Mouse (Mus musculus) midbrain, embryonic 13.5 days (tissue): ENCODE measurements around the gene Stxbp5l. TPM values are rescaled to one million over a fixed set of nuclear protein-coding genes. Genes with fewer than 3 reads are reported as not detected.

Experiments used
- ATAC-seq: fragments of 200-750 bp; cut with Nextera tagmentation; 2 replicates; pipeline ENCODE4 v1.8.0; 2017; ENCODE audit warnings: mild to moderate bottlenecking, moderate TSS enrichment, moderate library complexity
- H3K27ac ChIP-seq: fragments of 300-500 bp; sonication (generic); 2 replicates; pipeline ENCODE4 v1.5.1; 2015; ENCODE audit warnings: inconsistent platforms, mild to moderate bottlenecking, moderate library complexity
- H3K27me3 ChIP-seq: fragments of 300-500 bp; sonication (generic); 2 replicates; pipeline ENCODE4 v1.6.1; 2015; ENCODE audit warnings: mild to moderate bottlenecking, inconsistent platforms
- H3K36me3 ChIP-seq: fragments of 300-500 bp; sonication (generic); 2 replicates; pipeline ENCODE4 v1.6.1; 2015; ENCODE audit warnings: mild to moderate bottlenecking, inconsistent platforms
- H3K4me1 ChIP-seq: fragments of 300-500 bp; sonication (generic); replicated peaks from 2 replicates; pipeline ENCODE4 v1.6.1; 2015; ENCODE audit warnings: inconsistent platforms
- H3K4me2 ChIP-seq: fragments of 300-500 bp; sonication (generic); replicated peaks from 2 replicates; pipeline ENCODE4 v1.6.1; 2015; ENCODE audit warnings: moderate library complexity, mild to moderate bottlenecking, inconsistent platforms
- H3K4me3 ChIP-seq: fragments of 300-500 bp; sonication (generic); replicated peaks from 2 replicates; pipeline ENCODE4 v1.5.1; 2015; ENCODE audit warnings: mild to moderate bottlenecking, inconsistent platforms
- H3K9ac ChIP-seq: fragments of 300-500 bp; sonication (generic); replicated peaks from 2 replicates; pipeline ENCODE4 v1.6.1; 2015; ENCODE audit warnings: mild to moderate bottlenecking, inconsistent platforms
- H3K9me3 ChIP-seq: fragments of 300-500 bp; sonication (generic); 2 replicates; pipeline ENCODE4 v1.6.1; 2016; ENCODE audit warnings: mild to moderate bottlenecking, inconsistent platforms
- WGBS: fragments of 180-500 bp; shearing (Covaris S2); methylation state at CpG from one replicate; pipeline ENCODE4 v1.1.7; 2015; 5-methylcytosine and 5-hydroxymethylcytosine counted together
- polyA plus RNA-seq: library from polyadenylated mRNA; unstranded; fragments of >200 nt; fragmentation: Nextera tagmentation; extraction: Ambion mirVana; gene quantifications from 2 replicates; pipeline ENCODE4 v1.2.1, GENCODE M21; 2015

Gene Stxbp5l
- 10.4 and 11.3 TPM in 2 replicates for polyA plus RNA-seq

DNA sequence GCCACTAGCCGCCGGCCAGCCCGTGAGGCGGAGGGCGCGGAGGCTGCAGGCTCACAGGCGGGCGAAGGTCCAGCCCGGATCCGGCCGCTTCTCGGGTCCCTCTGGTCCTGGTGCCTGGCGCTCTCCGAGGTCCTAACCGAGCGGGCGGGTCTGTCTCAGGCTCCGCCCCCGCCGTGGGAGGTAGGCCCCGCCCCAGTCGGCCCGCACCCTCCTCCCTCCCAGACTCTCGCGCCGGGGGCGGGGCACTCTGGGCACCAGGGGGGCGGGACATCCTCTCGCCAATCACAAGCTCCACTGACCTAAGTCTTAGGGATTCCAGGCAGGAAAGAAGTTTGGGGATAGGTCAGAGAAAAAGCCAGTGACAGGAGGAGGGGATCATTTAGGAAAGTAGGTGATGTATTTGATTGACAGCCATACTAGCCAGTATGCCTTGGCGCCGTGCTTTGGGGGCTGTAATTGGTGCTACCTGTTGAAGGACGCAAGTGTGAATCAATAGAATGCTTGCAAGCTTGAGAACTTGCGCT, at the start of gene Stxbp5l:
Gene Stxbp5l (minus strand): TSS at position 142 of the 524 bp plus-strand sequence.
- H3K36me3 ChIP-seq = no peaks in the 10 kb centered on the region
- peak within 1 kb of the TSS; percentile 62 for H3K27ac ChIP-seq
- peak within 1 kb of the TSS; percentile 84 for H3K9ac ChIP-seq
- H3K9me3 ChIP-seq = no peaks in the 10 kb centered on the region
- peak; percentile 97 for ATAC-seq
- peak within 1 kb of the TSS; percentile 89 for H3K4me2 ChIP-seq
- peaks cover 5% of the 10 kb centered on the region for H3K4me1 ChIP-seq
- H3K27me3 ChIP-seq = 0 out of 2 replicates have a peak, but pooled peaks cover 6% of the 10 kb centered on the region
- H3K4me3 ChIP-seq = peak within 1 kb of the TSS; percentile 72
- WGBS = under 1% methylated on average over 30 of the region's 33 CpGs

- ATAC-seq = no peak
- Histone ChIP-seq H3K4me3 (no peak overlapping the region), H3K4me1 (no peaks in the 10 kb centered on the region), H3K27ac (no peak overlapping the region), H3K27me3 (no peaks in the 10 kb centered on the region), H3K9me3 (no peaks in the 10 kb centered on the region), H3K36me3 (no peaks in the 10 kb centered on the region), H3K4me2 (no peak overlapping the region), H3K9ac (no peak overlapping the region)
- WGBS = 85% methylated on average over 5 of the region's 5 CpGs
Measured at GRCm38 (mm10) chr16:37433418-37434204, 48.8 kb upstream of the Stxbp5l start.

GRCm38 (mm10) chr16:37425434-37425833, 40.7 kb upstream of the Stxbp5l start:
- ATAC-seq = no peak
- WGBS = 88% methylated on average over 1 of the region's 1 CpGs
- Histone ChIP-seq H3K27ac (no peak overlapping the region), H3K36me3 (no peaks in the 10 kb centered on the region), H3K4me3 (no peak overlapping the region), H3K27me3 (no peaks in the 10 kb centered on the region; the same call in 1 of the 2 replicates), H3K4me2 (no peak overlapping the region), H3K9me3 (no peaks in the 10 kb centered on the region), H3K4me1 (no peaks in the 10 kb centered on the region), H3K9ac (no peak overlapping the region)

- Histone ChIP-seq H3K4me3 (no peak overlapping the region), H3K9me3 (no peaks in the 10 kb centered on the region), H3K4me2 (no peak overlapping the region), H3K36me3 (no peaks in the 10 kb centered on the region), H3K9ac (no peak overlapping the region), H3K27ac (no peak overlapping the region), H3K4me1 (no peaks in the 10 kb centered on the region), H3K27me3 (no peaks in the 10 kb centered on the region; the same call in 1 of the 2 replicates)
- 87% methylated on average over 5 of the region's 5 CpGs for WGBS
- ATAC-seq = no peak
Measured at GRCm38 (mm10) chr16:37422874-37423273, 38.1 kb upstream of the Stxbp5l start.

DNA sequence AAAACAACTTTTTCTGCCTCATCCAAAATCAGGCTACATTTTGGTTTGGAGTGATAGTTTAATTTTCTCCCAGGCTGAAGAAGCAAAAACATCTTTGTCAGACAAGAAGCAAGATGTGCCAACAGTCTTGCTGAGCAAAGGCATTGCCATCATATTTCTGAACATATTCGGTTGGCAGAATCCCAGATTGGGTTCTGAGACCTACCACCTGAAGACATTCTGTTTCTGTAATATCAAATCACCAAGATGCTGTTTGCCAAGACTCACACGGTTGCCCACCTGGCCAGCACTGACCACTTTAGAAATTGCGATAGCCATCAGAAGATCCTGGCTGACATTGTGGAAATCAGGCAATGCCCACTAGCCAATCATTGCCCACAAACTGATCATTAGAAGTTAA, 37.1 kb upstream of the Stxbp5l start:
- Histone ChIP-seq H3K36me3 (no peaks in the 10 kb centered on the region), H3K4me3 (no peak overlapping the region), H3K27ac (no peak overlapping the region), H3K4me2 (no peak overlapping the region), H3K9me3 (no peaks in the 10 kb centered on the region), H3K4me1 (no peaks in the 10 kb centered on the region), H3K27me3 (no peaks in the 10 kb centered on the region; the same call in 1 of the 2 replicates), H3K9ac (no peak overlapping the region)
- 93% methylated on average over 3 of the region's 3 CpGs for WGBS
- no peak for ATAC-seq

DNA sequence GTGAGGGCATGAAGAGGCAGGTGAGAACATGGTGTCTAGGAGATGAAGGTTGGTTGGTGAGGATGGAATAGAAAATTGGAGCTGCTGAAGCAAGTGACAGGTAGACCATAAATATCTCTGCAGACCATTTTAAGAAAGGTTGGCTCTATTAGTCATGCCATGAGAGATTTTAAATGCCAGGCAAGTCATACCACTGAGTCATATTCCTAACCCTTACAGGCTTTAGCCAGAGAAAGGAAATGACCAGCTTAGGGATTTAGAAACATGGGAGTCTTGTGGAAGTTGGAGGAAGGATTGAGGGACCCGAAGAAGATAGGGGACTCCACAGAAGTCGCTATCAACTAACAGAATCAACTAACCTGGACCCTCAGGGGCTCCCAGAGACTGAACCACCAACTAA, 35.8 kb upstream of the Stxbp5l start:
- Histone ChIP-seq H3K36me3 (no peaks in the 10 kb centered on the region), H3K9ac (no peak overlapping the region), H3K4me2 (no peak overlapping the region), H3K27ac (no peak overlapping the region), H3K27me3 (no peaks in the 10 kb centered on the region; the same call in 1 of the 2 replicates), H3K4me1 (no peaks in the 10 kb centered on the region), H3K9me3 (no peaks in the 10 kb centered on the region), H3K4me3 (no peak overlapping the region)
- WGBS = 84% methylated on average over 2 of the region's 2 CpGs
- ATAC-seq = no peak

DNA sequence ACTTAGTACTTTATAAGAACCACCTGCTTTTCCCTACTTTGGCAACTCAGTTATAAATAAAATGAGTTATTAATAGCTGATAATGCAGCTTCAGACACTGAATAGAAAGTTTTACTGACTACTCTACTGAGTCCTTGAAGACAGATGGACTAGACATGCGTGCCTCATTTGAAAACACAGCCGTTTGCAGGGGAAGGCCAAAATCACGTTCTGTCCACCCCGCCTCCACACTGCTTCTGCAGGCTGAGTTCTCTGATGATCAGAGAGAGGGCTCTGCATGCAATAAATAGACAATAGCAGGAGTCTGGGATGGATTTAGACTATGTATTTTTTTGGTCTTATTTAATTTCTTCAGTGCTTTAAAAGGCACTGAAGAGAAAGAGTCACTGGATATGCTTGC, 20.8 kb upstream of the Stxbp5l start:
- Histone ChIP-seq H3K9ac (no peak overlapping the region), H3K36me3 (no peaks in the 10 kb centered on the region), H3K4me2 (no peak overlapping the region), H3K27me3 (no peaks in the 10 kb centered on the region), H3K4me3 (no peak overlapping the region), H3K4me1 (no peaks in the 10 kb centered on the region), H3K9me3 (no peaks in the 10 kb centered on the region), H3K27ac (no peak overlapping the region)
- ATAC-seq = no peak
- WGBS = 82% methylated on average over 4 of the region's 4 CpGs

DNA sequence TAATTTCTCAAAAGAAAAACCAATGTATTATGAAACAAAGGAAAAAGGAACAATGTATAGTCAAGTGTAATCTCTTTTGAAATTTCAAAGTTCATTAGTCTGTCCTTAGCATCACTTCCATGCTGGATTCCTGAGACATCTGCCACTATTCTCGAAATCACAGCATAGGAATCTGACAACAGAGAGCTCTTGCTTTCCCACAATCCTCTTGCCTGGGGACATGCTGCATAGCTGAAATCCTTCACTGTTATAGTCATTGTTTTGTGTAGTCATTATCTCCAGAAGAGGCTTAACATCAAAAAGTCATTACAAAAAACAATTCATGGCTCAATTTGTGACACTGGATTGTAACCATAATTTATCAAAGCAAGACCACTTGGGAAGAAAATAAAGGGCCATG, 20.2 kb upstream of the Stxbp5l start:
- Histone ChIP-seq H3K4me2 (no peak overlapping the region), H3K4me3 (no peak overlapping the region), H3K36me3 (no peaks in the 10 kb centered on the region), H3K9me3 (no peaks in the 10 kb centered on the region), H3K27me3 (no peaks in the 10 kb centered on the region), H3K27ac (no peak overlapping the region), H3K4me1 (no peaks in the 10 kb centered on the region), H3K9ac (no peak overlapping the region)
- ATAC-seq = no peak
- WGBS = 64% methylated on average over 1 of the region's 1 CpGs

GRCm38 (mm10) chr16:37389964-37390363, 5.2 kb upstream of the Stxbp5l start:
- Histone ChIP-seq H3K9ac (no peak overlapping the region), H3K4me3 (no peak overlapping the region), H3K4me1 (no peaks in the 10 kb centered on the region), H3K4me2 (no peak overlapping the region), H3K27ac (no peak overlapping the region), H3K36me3 (no peaks in the 10 kb centered on the region), H3K9me3 (no peaks in the 10 kb centered on the region), H3K27me3 (0 out of 2 replicates have a peak, but pooled peaks cover 6% of the 10 kb centered on the region)
- ATAC-seq = no peak

GRCm38 (mm10) chr16:37389201-37389905, 4.6 kb upstream of the Stxbp5l start:
- no peak for ATAC-seq
- Histone ChIP-seq H3K36me3 (no peaks in the 10 kb centered on the region), H3K4me3 (no peak overlapping the region), H3K9me3 (no peaks in the 10 kb centered on the region), H3K27me3 (0 out of 2 replicates have a peak, but pooled peaks cover 6% of the 10 kb centered on the region), H3K4me1 (no peaks in the 10 kb centered on the region), H3K9ac (no peak overlapping the region), H3K27ac (no peak overlapping the region), H3K4me2 (no peak overlapping the region)
- 75% methylated on average over 4 of the region's 4 CpGs for WGBS

DNA sequence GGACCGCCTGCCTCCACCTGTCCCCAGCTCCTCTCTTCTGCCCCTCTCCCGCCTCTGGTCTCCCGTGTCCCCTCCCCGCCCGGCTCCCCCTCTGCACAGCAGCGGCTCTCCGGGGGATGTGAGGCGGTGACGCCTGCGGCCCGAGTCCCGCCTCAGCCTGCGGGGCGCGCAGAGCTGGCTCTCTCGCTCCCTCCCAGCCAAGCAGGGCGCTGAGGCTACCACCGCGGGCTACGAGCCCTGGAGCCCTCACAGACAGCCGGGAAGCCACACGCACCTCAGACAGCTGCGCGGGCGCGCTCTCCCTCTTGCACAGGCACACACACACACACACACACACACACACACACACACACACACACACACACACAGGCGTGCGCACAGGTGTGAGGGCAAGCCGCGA, 393 bp downstream of the Stxbp5l start:
- Histone ChIP-seq H3K4me1 (peaks cover 5% of the 10 kb centered on the region), H3K27me3 (0 out of 2 replicates have a peak, but pooled peaks cover 6% of the 10 kb centered on the region), H3K4me3 (peak overlapping the region; percentile 72), H3K9ac (peak overlapping the region; percentile 84), H3K27ac (peak overlapping the region; percentile 62), H3K4me2 (peak overlapping the region; percentile 89), H3K36me3 (no peaks in the 10 kb centered on the region), H3K9me3 (no peaks in the 10 kb centered on the region)
- peak; percentile 94 for ATAC-seq
- WGBS = 1% methylated on average over 30 of the region's 30 CpGs

GRCm38 (mm10) chr16:37383426-37383825, 1.3 kb downstream of the Stxbp5l start:
- Histone ChIP-seq H3K36me3 (no peaks in the 10 kb centered on the region), H3K4me1 (peaks cover 5% of the 10 kb centered on the region), H3K27ac (no peak overlapping the region), H3K9me3 (no peaks in the 10 kb centered on the region), H3K9ac (no peak overlapping the region), H3K4me2 (peak overlapping the region; percentile 89), H3K4me3 (peak overlapping the region; percentile 72), H3K27me3 (0 out of 2 replicates have a peak, but pooled peaks cover 6% of the 10 kb centered on the region)
- 50% methylated on average over 4 of the region's 4 CpGs for WGBS
- no peak for ATAC-seq
